Mouse (Mus musculus) spleen, adult 2 months (tissue): ENCODE results near the gene Zfp37.

Experiments
- CTCF ChIP-seq: fragments of 200-500 bp; IDR thresholded peaks from 2 replicates; pipeline ENCODE4 v1.5.1; 2011; ENCODE audit warnings: mild to moderate bottlenecking, inconsistent platforms; ENCODE audit not compliant: insufficient read depth, insufficient read length, insufficient replicate concordance; ENCODE audit errors: extremely low read depth
- POLR2A ChIP-seq: fragments of 200-500 bp; IDR thresholded peaks from 2 replicates; pipeline ENCODE4 v1.6.1; 2011; ENCODE audit warnings: low read depth, low read length, inconsistent platforms

GRCm38 (mm10) chr4:62267101-62267500 is 36.3 kb upstream of the Zfp37 start:
- TF ChIP-seq CTCF (no peak), POLR2A (no peak)
